Mouse (Mus musculus) stomach, postnatal 0 days (tissue): ENCODE measurements around the gene Plbd2.

Source experiments
- CTCF ChIP-seq: IDR thresholded peaks from 2 replicates; pipeline ENCODE4 v1.5.1; 2016; ENCODE audit warnings: antibody characterized with exemption, low read depth, mild to moderate bottlenecking, moderate library complexity
- EP300 ChIP-seq: optimal IDR thresholded peaks from 2 replicates; pipeline ENCODE3; 2016; ENCODE audit warnings: antibody characterized with exemption

- TF ChIP-seq CTCF (no peak), EP300 (no peak)
These were observed 44.3 kb downstream of the Plbd2 start for GRCm38 (mm10) chr5:120459133-120459532.
